Mouse (Mus musculus) hindbrain, embryonic 13.5 days (tissue): ENCODE results near the gene Gria1. TPM values are rescaled to one million over a fixed set of nuclear protein-coding genes. Genes with fewer than 3 reads are reported as not detected.

Experiments used
- ATAC-seq: fragments of 200-750 bp; cut with Nextera tagmentation; 2 replicates; pipeline ENCODE4 v1.8.0; 2017; ENCODE audit warnings: moderate TSS enrichment; ENCODE audit not compliant: low FRiP score
- H3K27ac ChIP-seq: fragments of 300-500 bp; sonication (generic); 2 replicates; pipeline ENCODE4 v1.5.1; 2015; ENCODE audit warnings: inconsistent platforms, mild to moderate bottlenecking, moderate library complexity
- H3K27me3 ChIP-seq: fragments of 300-500 bp; sonication (generic); 2 replicates; pipeline ENCODE4 v1.6.1; 2015; ENCODE audit warnings: mild to moderate bottlenecking, inconsistent platforms
- H3K36me3 ChIP-seq: fragments of 300-500 bp; sonication (generic); 2 replicates; pipeline ENCODE4 v1.6.1; 2015; ENCODE audit warnings: mild to moderate bottlenecking, inconsistent platforms
- H3K4me1 ChIP-seq: fragments of 300-500 bp; sonication (generic); replicated peaks from 2 replicates; pipeline ENCODE4 v1.6.1; 2015; ENCODE audit warnings: inconsistent platforms
- H3K4me2 ChIP-seq: fragments of 300-500 bp; sonication (generic); 2 replicates; pipeline ENCODE4 v1.6.1; 2015; ENCODE audit warnings: inconsistent platforms, mild to moderate bottlenecking, moderate library complexity
- H3K4me3 ChIP-seq: fragments of 300-500 bp; sonication (generic); 2 replicates; pipeline ENCODE4 v1.5.1; 2015; ENCODE audit warnings: mild to moderate bottlenecking, inconsistent platforms
- H3K9ac ChIP-seq: fragments of 300-500 bp; sonication (generic); 2 replicates; pipeline ENCODE4 v1.6.1; 2015; ENCODE audit warnings: mild to moderate bottlenecking, inconsistent platforms
- H3K9me3 ChIP-seq: fragments of 300-500 bp; sonication (generic); 2 replicates; pipeline ENCODE4 v1.6.1; 2016; ENCODE audit warnings: inconsistent platforms
- WGBS: fragments of 180-500 bp; shearing (Covaris S2); methylation state at CpG from one replicate; pipeline ENCODE4 v1.1.7; 2015; 5-methylcytosine and 5-hydroxymethylcytosine counted together
- polyA plus RNA-seq: library from polyadenylated mRNA; unstranded; fragments of >200 nt; fragmentation: Nextera tagmentation; extraction: Ambion mirVana; gene quantifications from 2 replicates; pipeline ENCODE4 v1.2.1, GENCODE M21; 2015

Gria1 gene
- polyA plus RNA-seq, 1 experiment from 2014 or later = 29.4 TPM

DNA sequence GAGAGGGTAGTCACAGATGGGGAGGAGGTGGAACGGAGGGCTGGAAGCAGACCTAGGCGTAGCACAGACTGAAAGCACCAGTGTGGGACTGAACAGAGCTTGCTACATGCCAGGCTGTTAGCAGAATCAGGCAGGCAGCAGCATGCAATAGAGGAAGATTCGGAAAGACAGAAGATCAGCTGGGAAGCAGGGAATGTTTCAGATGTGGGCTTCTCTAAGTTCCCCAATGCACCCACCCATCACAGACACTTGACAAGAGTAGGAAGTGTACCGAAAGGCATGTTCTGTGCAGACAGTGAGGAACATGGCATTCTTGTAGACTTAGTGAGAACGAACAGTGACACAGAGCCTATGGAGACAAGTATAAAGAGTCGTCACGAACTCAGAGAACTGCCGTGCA lies 260.5 kb downstream of the Gria1 start:
- no peak for ATAC-seq
- Histone ChIP-seq H3K27me3 (no peaks in the 10 kb centered on the region), H3K4me2 (no peak overlapping the region), H3K9me3 (no peaks in the 10 kb centered on the region), H3K4me1 (no peaks in the 10 kb centered on the region), H3K27ac (no peak overlapping the region), H3K9ac (no peak overlapping the region), H3K4me3 (no peak overlapping the region), H3K36me3 (no peaks in the 10 kb centered on the region)
- 94% methylated on average over 8 of the region's 8 CpGs for WGBS

DNA sequence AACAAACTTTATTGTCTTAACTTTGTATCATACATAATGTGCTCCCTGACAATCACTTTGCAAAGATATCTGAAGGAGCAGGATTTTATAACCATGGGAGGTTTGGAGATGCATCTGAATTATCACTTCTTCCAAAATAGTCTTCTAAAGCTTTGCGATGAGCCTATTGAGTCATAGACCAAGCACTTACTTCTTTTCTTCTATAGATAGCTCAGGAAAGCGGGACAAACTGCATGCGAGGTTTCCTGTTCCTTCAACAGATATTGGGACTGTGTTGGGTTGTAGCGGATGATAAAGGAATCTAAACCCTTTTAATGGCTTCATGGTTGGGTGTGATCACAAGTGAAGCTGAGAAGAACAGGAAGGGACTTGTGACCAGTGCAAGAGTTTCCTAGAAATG lies 263.5 kb downstream of the Gria1 start:
- WGBS = 96% methylated on average over 4 of the region's 4 CpGs
- Histone ChIP-seq H3K4me2 (no peak overlapping the region), H3K9me3 (no peaks in the 10 kb centered on the region), H3K27me3 (no peaks in the 10 kb centered on the region), H3K4me1 (no peaks in the 10 kb centered on the region), H3K36me3 (no peaks in the 10 kb centered on the region), H3K27ac (no peak overlapping the region), H3K9ac (no peak overlapping the region), H3K4me3 (no peak overlapping the region)
- no peak for ATAC-seq

DNA sequence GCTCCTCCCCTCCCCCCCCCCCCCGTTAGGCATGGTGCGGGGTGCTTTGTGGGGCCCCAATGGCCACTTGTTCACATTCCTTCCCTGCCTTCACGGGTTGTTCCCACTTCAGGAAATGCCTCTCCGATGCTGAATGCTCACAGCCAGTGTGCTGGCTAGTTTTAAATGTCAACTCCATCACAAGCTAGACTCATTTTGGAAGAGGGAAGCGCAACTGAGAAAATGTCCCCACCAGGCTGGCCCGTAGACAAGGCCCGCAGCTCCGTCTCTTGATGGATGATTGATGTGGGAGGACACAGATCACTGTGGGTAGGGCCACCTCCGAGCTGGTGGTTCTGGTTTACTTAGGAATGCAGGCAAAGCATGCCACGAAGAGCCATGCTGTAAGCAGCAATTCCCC lies 266.9 kb downstream of the Gria1 start:
- WGBS = 48% methylated on average over 10 of the region's 10 CpGs
- ATAC-seq = no peak
- Histone ChIP-seq H3K27ac (no peak overlapping the region), H3K4me1 (no peaks in the 10 kb centered on the region), H3K4me2 (no peak overlapping the region), H3K9me3 (no peaks in the 10 kb centered on the region), H3K27me3 (no peaks in the 10 kb centered on the region), H3K36me3 (no peaks in the 10 kb centered on the region), H3K9ac (no peak overlapping the region), H3K4me3 (no peak overlapping the region)

DNA sequence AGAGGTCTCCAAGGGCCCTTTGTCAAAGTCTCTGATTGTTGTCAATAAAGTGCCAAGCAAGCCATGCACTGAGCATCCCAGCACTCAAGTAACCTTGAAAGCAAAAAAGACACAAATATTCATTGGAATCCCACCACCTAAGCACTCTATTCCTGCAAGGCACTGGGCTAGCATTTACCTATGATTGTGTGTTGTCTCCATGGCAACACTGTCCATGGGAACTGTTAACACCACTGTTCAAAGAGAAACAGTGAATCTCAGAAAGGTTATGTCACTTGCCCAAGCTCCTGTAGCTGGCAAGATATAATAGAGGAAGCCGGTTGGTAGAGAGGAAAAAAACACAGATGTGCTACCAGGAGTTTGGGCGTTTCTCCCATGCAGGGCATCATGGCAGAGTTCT lies 274.9 kb downstream of the Gria1 start:
- no peak overlapping the region for H3K9ac ChIP-seq
- no peak overlapping the region for H3K27ac ChIP-seq
- no peaks in the 10 kb centered on the region for H3K9me3 ChIP-seq
- no peak overlapping the region for H3K4me2 ChIP-seq
- no peak overlapping the region for H3K4me3 ChIP-seq
- 88% methylated on average over 2 of the region's 2 CpGs for WGBS
- no peaks in the 10 kb centered on the region for H3K4me1 ChIP-seq
- H3K27me3 ChIP-seq = no peaks in the 10 kb centered on the region
- ATAC-seq = no peak
- H3K36me3 ChIP-seq = peaks cover 3% of the 10 kb centered on the region; the same call in 1 of the 2 replicates

DNA sequence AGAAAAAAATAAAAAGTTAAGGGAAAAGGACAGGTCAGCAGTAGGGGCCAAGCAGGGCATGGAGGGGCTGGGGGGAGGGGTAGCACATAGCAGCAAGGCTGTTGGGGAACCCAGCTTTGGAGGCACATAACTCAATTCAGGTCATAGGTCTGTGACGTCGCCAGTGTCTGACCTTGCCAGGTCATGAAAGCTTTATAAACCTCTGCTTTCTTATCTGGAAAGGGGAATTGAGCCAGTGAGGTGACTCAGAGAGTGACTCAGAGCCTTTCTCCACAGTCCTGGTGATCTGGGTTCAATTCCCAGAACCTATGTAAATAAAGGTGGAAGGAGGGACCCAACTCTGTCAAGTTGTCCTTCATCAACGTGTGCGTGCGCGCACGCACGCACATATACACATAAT lies 286.2 kb downstream of the Gria1 start:
- no peak overlapping the region for H3K9ac ChIP-seq
- no peak overlapping the region for H3K27ac ChIP-seq
- 91% methylated on average over 8 of the region's 8 CpGs for WGBS
- no peaks in the 10 kb centered on the region for H3K27me3 ChIP-seq
- H3K9me3 ChIP-seq = no peaks in the 10 kb centered on the region
- peaks cover 17% of the 10 kb centered on the region for H3K4me1 ChIP-seq
- H3K4me3 ChIP-seq = no peak overlapping the region
- ATAC-seq = no peak
- no peaks in the 10 kb centered on the region for H3K36me3 ChIP-seq
- no peak overlapping the region for H3K4me2 ChIP-seq

DNA sequence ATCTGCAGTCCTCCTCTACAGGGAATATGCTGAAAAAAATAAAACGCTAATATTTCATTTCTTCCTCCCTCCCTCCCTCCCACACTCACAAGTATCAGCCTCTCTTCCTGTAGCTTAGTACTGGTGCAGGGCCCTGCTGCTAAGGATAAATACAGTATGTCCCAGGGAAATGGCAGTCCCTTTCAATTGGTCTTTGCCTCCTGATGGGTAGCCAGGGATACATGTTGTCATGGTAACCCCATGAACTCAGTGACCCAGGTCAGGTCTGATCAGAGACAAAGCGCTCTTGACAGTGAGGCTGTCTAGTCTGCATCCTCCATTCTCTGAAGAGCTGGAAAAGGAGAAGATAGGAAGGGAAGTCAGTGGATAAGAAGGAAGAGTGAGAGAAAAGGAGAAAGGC lies 287.1 kb downstream of the Gria1 start:
- H3K4me2 ChIP-seq = no peak overlapping the region
- WGBS = 10% methylated on average over 2 of the region's 2 CpGs
- peak; percentile 83 for ATAC-seq
- H3K27me3 ChIP-seq = no peaks in the 10 kb centered on the region
- peak overlapping the region; percentile 60 for H3K27ac ChIP-seq
- H3K4me3 ChIP-seq = no peak overlapping the region
- 0 out of 2 replicates have a peak, but pooled peaks cover 4% of the 10 kb centered on the region for H3K36me3 ChIP-seq
- peaks cover 17% of the 10 kb centered on the region for H3K4me1 ChIP-seq
- no peak overlapping the region for H3K9ac ChIP-seq
- no peaks in the 10 kb centered on the region for H3K9me3 ChIP-seq

DNA sequence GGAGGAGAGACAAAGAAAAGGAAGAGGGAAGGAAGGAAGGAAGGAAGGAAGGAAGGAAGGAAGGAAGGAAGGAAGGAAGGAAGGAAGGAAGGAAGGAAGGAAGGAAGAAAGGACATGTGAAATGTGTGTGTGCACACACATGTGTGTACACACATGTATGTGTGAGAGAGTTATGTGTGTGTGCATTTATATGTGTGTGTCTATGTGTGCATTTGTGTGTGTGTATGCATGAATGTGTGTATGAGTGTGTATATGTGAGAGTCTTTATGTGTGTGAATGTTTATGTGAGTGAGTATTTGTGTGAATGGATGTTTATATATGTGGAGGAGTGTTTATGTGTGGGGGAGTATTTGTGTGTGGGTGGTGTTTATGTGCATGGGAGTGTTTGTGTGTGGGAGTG lies 287.5 kb downstream of the Gria1 start:
- Histone ChIP-seq H3K36me3 (0 out of 2 replicates have a peak, but pooled peaks cover 7% of the 10 kb centered on the region), H3K9me3 (0 out of 2 replicates have a peak, but pooled peaks cover 4% of the 10 kb centered on the region), H3K9ac (no peak overlapping the region), H3K4me1 (peaks cover 17% of the 10 kb centered on the region), H3K27me3 (no peaks in the 10 kb centered on the region), H3K4me3 (no peak overlapping the region), H3K27ac (peak overlapping the region; percentile 60), H3K4me2 (no peak overlapping the region)
- no peak for ATAC-seq

DNA sequence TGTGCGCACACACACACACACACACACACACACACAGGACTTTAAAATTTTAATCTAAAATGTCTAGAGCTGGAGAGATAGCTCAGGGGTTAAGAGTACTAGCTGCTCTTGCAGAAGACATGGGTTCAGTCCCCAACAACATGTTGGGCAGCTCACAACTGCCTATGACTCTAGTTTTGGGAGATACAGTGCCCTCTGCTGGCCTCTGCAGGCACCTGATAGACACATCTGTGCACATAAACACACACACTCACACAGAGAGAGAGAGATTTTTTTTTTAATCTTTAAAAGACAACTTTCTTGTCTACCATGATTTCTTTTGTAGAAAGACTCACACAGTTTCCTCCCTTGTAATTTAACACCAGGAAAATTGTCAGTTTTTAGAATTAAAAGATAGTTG lies 292.4 kb downstream of the Gria1 start:
- no peaks in the 10 kb centered on the region for H3K27me3 ChIP-seq
- no peak overlapping the region for H3K4me2 ChIP-seq
- 0 out of 2 replicates have a peak, but pooled peaks cover 4% of the 10 kb centered on the region for H3K9me3 ChIP-seq
- no peak overlapping the region for H3K9ac ChIP-seq
- H3K27ac ChIP-seq = no peak overlapping the region
- H3K4me1 ChIP-seq = peaks cover 5% of the 10 kb centered on the region; the same call in 1 of the 2 replicates
- H3K36me3 ChIP-seq = 0 out of 2 replicates have a peak, but pooled peaks cover 7% of the 10 kb centered on the region
- ATAC-seq = no peak
- no peak overlapping the region for H3K4me3 ChIP-seq
- 95% methylated on average over 1 of the region's 1 CpGs for WGBS

DNA sequence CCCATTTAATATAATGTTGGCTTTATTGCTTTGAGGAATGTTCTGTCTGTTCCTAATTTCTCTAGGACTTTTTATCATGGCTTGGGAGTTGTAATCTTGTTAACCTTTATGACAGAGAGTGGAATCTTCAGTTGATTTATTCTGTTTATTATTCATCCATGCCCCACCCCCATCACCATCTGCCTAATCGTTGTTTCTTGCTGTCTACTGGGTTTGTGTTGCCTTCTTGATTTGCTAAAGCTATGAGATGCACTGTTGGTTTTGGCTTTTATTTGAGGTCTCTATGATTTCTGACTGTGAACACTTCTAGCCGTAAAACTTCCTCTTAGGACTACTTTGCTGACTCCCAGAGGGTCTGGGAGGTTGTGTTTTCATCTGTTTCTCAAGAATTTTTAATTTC lies 294.9 kb downstream of the Gria1 start:
- Histone ChIP-seq H3K27ac (no peak overlapping the region), H3K4me2 (no peak overlapping the region), H3K4me1 (no peaks in the 10 kb centered on the region), H3K27me3 (no peaks in the 10 kb centered on the region), H3K4me3 (no peak overlapping the region), H3K9ac (no peak overlapping the region), H3K36me3 (0 out of 2 replicates have a peak, but pooled peaks cover 7% of the 10 kb centered on the region), H3K9me3 (0 out of 2 replicates have a peak, but pooled peaks cover 4% of the 10 kb centered on the region)
- 77% methylated on average over 2 of the region's 2 CpGs for WGBS
- no peak for ATAC-seq

DNA sequence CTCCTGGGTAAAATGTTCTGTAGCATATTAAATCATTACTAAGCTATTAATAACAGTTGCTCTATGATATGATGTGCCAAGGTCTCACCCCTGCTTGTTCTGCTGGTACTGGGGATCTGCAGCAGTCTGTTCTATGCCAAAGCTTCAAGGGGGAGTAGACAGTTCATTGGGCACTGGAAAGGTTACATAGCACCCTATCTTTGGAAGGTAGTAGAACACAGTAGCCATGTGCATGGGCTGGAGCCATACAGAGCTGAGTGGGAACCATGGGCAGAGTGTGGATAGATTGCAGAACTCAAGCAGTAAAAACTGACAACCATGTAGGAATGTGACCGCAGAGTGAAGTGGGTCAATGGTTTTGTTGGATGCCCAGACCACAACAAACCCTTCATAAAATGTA lies 295.7 kb downstream of the Gria1 start:
- no peak overlapping the region for H3K4me3 ChIP-seq
- no peak for ATAC-seq
- H3K27ac ChIP-seq = no peak overlapping the region
- 0 out of 2 replicates have a peak, but pooled peaks cover 4% of the 10 kb centered on the region for H3K9me3 ChIP-seq
- H3K4me1 ChIP-seq = no peaks in the 10 kb centered on the region
- H3K9ac ChIP-seq = no peak overlapping the region
- H3K27me3 ChIP-seq = no peaks in the 10 kb centered on the region
- H3K4me2 ChIP-seq = no peak overlapping the region
- 88% methylated on average over 1 of the region's 1 CpGs for WGBS
- H3K36me3 ChIP-seq = 0 out of 2 replicates have a peak, but pooled peaks cover 7% of the 10 kb centered on the region

DNA sequence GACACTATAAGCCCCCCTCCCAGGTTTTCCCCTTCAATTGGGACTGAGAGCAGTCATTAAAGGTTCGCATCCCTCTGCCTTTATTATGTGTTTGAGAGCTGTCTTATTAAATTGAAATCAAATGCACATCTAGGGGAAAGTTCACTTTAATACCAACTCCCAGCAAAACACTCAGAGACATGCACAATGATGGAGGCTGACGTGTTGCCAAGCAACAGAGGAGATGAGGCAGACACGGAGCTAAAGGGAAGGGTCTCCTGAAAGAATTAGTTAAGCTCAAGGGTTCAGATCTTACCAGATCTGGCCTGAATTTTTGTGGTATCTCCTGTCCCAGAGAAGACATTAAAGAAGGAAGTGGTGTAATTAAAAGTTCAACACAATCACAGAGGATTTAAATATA lies 305.9 kb downstream of the Gria1 start:
- peak; percentile 36; the same call in 1 of the 2 replicates for ATAC-seq
- Histone ChIP-seq H3K27me3 (no peaks in the 10 kb centered on the region), H3K4me1 (peaks cover 19% of the 10 kb centered on the region), H3K4me3 (no peak overlapping the region), H3K9me3 (no peaks in the 10 kb centered on the region), H3K9ac (no peak overlapping the region), H3K36me3 (no peaks in the 10 kb centered on the region), H3K27ac (no peak overlapping the region), H3K4me2 (no peak overlapping the region)
- 31% methylated on average over 3 of the region's 3 CpGs for WGBS

DNA sequence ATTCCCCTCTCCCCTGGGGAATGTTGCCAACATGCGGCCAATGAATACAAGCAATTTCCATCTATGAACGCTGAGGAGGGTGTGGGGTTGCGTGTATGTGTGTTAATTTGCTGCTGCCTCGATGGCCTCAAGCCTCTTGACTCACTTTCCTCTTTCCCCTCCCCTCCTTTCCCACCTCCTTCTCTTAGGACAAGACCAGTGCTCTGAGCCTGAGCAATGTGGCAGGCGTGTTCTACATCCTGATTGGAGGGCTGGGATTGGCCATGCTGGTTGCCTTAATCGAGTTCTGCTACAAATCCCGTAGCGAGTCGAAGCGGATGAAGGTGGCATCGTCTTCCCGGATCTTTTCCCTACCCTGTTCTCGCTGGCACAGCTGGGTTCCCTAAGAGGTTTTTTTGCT lies 306.3 kb downstream of the Gria1 start:
- no peak overlapping the region for H3K4me3 ChIP-seq
- 75% methylated on average over 13 of the region's 13 CpGs for WGBS
- peaks cover 19% of the 10 kb centered on the region for H3K4me1 ChIP-seq
- H3K27ac ChIP-seq = no peak overlapping the region
- H3K27me3 ChIP-seq = no peaks in the 10 kb centered on the region
- H3K36me3 ChIP-seq = no peaks in the 10 kb centered on the region
- no peaks in the 10 kb centered on the region for H3K9me3 ChIP-seq
- H3K4me2 ChIP-seq = no peak overlapping the region
- no peak overlapping the region for H3K9ac ChIP-seq
- ATAC-seq = peak; percentile 24; the same call in 1 of the 2 replicates

DNA sequence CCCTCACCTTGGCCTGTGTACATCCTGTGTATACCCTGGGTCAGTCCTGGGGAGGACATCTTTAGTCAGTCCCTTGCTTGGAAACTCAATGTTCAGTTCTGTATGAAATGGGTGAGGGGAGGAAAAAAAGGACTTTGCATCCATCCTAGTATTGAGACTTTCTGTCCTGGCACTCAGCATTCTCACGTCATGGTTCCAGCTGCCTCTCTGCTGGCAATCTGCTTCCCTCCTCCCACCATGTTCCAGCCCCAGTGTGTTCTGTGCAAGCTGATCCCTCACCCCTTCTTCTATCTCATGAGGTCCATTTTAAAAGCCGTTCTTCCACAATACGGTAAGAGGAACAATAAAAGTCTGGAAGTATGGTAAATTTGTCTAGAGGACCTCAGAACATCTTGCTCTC lies 308.2 kb downstream of the Gria1 start:
- Histone ChIP-seq H3K4me2 (no peak overlapping the region), H3K36me3 (no peaks in the 10 kb centered on the region), H3K4me3 (no peak overlapping the region), H3K4me1 (peaks cover 19% of the 10 kb centered on the region), H3K9me3 (no peaks in the 10 kb centered on the region), H3K9ac (no peak overlapping the region), H3K27ac (no peak overlapping the region), H3K27me3 (no peaks in the 10 kb centered on the region)
- no peak for ATAC-seq
- 96% methylated on average over 3 of the region's 3 CpGs for WGBS
